Mouse (Mus musculus) embryo, embryonic 9.5 days (tissue): ENCODE measurements at regions not wholly inside any gene's neighbourhood (a gene's known extent, or its start where the extent isn't known, plus 50 kb on each side); places are given as distances from the start of the nearest gene placed in this dataset.
A peak's percentile ranks its signal among the peaks of the same experiment; 100 is the strongest.

ENCODE experiments used
- DNase-seq: peaks from one replicate; pipeline ENCODE4 v3.0.0-alpha.2; 2017; ENCODE audit errors: extremely low spot score

- no peak for DNase-seq
These were observed 501.9 kb upstream of the Nox3 start for GRCm38 (mm10) chr17:4198001-4198400.

GRCm38 (mm10) chr17:4199698-4200153, 503.7 kb upstream of the Nox3 start:
- DNase-seq: no peak

- no peak for DNase-seq
These were observed 505.2 kb upstream of the Nox3 start for GRCm38 (mm10) chr17:4201300-4201699.

GRCm38 (mm10) chr17:4208142-4208925, 512.3 kb upstream of the Nox3 start:
- no peak for DNase-seq

- no peak for DNase-seq
These were observed 513.6 kb upstream of the Nox3 start for GRCm38 (mm10) chr17:4209650-4210049.

- DNase-seq: no peak
These were observed 516.5 kb upstream of the Nox3 start for GRCm38 (mm10) chr17:4212586-4212985.

- no peak for DNase-seq
These were observed 518.9 kb upstream of the Nox3 start for GRCm38 (mm10) chr17:4214970-4215369.

GRCm38 (mm10) chr17:4216203-4216602, 520.1 kb upstream of the Nox3 start:
- DNase-seq: no peak

GRCm38 (mm10) chr17:4216750-4217149, 520.7 kb upstream of the Nox3 start:
- DNase-seq: no peak

- DNase-seq: no peak
These were observed 524.8 kb upstream of the Nox3 start for GRCm38 (mm10) chr17:4220661-4221360.

- no peak for DNase-seq
These were observed 531.8 kb upstream of the Nox3 start for GRCm38 (mm10) chr17:4227889-4228288.

GRCm38 (mm10) chr17:4229969-4230368, 533.9 kb upstream of the Nox3 start:
- DNase-seq: no peak

- DNase-seq: no peak
These were observed 554.4 kb upstream of the Nox3 start for GRCm38 (mm10) chr17:4250476-4250875.

GRCm38 (mm10) chr17:4265471-4265870, 569.4 kb upstream of the Nox3 start:
- DNase-seq: peak; percentile 4

GRCm38 (mm10) chr17:4265946-4266345, 569.9 kb upstream of the Nox3 start:
- DNase-seq: peak; percentile 32

GRCm38 (mm10) chr17:4266487-4266886, 570.4 kb upstream of the Nox3 start:
- DNase-seq: no peak

- no peak for DNase-seq
These were observed 572.3 kb upstream of the Nox3 start for GRCm38 (mm10) chr17:4268380-4268779.

- no peak for DNase-seq
These were observed 576.4 kb upstream of the Nox3 start for GRCm38 (mm10) chr17:4272456-4272855.

- DNase-seq: no peak
These were observed 580.7 kb upstream of the Nox3 start for GRCm38 (mm10) chr17:4276722-4277121.

GRCm38 (mm10) chr17:4278239-4278827, 582.3 kb upstream of the Nox3 start:
- no peak for DNase-seq

- no peak for DNase-seq
These were observed 585.4 kb upstream of the Nox3 start for GRCm38 (mm10) chr17:4281451-4281850.

- DNase-seq: no peak
These were observed 595.4 kb upstream of the Nox3 start for GRCm38 (mm10) chr17:4291418-4291817.
